Mouse (Mus musculus): Measurements from ENCODE around the gene Cd300lf.

The Cd300lf gene

DNA sequence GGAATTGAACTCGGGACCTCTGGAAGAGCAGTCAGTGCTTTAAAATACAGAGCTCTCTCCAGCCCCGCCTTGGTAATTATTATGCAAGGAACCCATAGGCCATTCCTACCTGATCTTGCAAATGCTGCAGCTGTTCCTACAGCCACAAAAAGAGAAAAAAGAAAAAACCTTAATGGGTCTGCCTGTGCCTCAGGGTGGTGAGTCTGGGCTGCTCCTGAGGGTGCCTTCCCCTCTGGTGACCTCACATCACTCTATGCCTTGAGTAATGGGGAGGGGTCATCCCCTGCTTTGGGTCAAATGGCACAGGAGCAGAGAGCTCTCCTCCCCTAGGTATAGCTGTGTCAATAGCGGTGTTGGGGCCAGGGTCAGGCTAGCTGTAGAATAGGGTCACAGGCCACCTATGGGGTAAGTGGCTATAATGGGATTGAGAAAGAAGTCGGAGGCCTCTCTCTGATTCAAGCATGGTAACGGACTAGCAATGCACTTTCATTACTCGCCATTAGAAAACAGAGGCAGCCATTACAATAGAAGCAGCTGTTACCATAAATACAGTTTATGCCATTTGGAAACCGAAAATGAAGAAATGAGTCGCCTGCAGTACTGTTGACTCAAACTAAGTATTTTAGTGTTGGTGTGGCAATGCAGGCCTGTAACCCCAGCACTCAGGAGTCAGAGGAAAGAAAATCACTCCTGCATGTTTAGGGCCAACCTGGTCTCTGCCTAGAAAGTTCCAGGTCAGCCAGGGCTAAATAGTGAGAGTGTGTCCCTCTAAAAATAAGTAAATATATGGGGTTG, 28.8 kb downstream of the Cd300lf start:
- ATAC-seq (ENCODE audit: low TSS enrichment), result no peak

DNA sequence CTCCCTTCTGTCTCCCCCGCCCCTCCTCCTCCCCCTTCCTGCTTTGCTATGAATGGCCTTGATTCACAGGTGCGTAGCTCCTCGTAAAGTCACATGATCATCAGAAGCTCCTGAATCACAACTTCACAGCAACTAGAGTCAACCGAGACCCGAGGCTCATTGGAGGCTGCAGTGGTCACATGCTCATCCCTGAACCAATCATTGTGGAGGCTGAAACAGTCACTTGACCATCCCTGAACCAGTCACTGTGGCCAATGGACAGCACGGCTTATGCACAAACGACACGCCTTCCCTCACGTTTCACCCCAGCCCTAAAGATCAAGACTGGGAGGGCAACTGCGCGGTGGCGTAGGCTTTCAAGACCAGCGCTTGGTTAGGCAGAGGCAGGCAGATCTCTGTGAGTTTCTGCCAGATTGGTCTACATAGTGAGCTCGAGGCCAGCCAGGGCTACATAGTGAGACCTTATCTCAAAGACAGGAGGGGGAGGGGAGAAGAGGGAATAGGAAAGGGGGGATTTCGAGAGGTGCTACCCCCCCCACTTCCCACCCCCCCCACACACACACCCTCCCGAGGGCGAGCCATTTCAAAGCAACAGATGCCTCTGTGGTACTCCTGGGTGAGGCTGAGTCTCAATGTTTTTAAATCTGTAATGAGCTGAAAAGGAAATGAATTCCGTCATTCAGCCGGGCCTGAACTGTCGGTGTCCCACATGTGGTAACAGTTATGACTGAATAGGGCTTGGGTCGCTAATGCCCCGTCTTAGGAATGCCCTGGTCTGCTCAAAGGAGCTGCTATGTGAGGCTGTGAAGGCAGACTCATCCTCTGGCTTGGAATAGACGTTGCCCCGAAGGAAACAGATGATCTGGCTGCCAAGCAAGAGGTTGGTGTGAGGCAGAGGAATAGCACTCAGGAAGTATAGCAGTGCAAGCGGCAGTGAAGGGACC, 30.1 kb downstream of the Cd300lf start:
- ATAC-seq (ENCODE audit: low TSS enrichment), result no peak

DNA sequence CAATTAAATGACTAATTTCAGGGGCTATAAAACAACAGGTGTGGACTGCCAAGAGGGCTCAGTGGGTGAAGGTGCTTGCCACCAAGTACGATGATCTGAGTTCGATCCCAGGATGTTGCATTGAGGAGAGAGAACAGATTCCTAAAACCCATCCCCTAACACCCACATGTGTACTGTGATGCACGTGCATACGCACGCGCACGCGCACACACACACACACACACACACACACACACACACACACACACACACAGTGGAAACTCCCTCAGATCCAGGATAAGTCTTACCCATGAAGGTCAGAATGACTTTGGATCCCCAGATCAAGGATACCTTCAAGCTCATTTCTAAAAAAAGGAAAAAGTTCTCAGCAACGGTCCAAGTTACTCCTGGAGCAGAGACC, 31.7 kb downstream of the Cd300lf start:
- no peak for ATAC-seq (ENCODE audit: low TSS enrichment)

GRCm38 (mm10) chr11:115101615-115102051, 32.2 kb downstream of the Cd300lf start:
- no peak for ATAC-seq (ENCODE audit: low TSS enrichment)

GRCm38 (mm10) chr11:115100741-115101140, 33.1 kb downstream of the Cd300lf start:
- no peak for ATAC-seq (ENCODE audit: low TSS enrichment)

GRCm38 (mm10) chr11:115100032-115100621, 33.7 kb downstream of the Cd300lf start:
- no peak for ATAC-seq (ENCODE audit: low TSS enrichment)

GRCm38 (mm10) chr11:115099241-115099840, 34.5 kb downstream of the Cd300lf start:
- ATAC-seq (ENCODE audit: low TSS enrichment), result no peak

DNA sequence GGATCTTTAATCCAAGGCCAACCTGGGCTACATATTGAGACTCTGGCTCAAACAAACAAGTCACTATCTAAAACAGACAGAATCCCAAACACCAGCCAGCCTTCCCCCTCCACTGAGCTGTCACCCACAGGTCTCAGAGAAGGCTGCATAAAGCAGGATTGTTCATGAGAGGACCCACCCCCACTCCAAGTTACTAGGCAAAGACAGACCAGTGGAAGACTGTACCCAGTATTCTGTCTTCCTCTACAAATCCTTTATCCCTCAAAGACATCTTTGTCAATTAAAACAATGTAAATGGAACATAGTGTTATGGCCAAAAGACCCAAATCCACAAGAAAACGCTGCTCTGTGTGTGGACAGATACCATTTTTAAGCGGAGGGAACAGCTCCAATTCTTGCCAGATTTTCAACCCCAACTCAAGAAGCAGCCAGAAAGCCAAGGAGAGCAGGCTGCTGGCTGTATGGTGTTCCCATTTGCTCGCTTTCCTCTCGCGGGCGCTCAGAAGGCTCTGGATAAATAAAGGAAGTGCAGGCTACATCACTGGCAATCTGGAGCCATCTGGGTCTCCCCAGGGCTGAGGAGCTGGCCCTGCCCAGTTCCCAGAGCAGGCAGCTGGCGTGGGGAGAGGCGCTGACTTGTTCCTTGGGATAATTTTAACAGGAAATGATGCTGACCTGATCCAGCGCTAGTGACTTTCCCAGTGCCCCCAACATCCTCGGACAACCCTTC, 35.4 kb downstream of the Cd300lf start:
- peak; percentile 62; the same call in 1 of the 2 replicates for ATAC-seq (ENCODE audit: low TSS enrichment)

DNA sequence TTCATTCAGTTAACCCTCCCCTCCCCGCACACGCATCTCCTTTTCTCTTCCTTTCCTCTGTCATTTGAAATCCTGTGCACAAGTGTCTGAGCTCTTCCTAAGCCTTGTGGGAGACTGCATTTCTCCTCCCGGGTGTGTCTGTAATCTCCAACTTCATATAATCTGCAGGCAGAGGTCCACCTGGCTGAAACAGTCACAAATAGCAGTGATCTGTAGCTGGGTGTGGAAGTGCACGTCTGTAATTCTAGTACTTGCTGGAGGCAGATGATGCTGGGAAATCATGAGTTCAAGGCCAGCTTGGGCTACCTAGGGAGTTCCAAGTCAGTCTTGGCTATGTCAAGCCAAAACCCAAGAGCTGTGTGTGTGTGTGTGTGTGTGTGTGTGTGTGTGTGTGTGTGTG, 41.7 kb downstream of the Cd300lf start:
- no peak for ATAC-seq (ENCODE audit: low TSS enrichment)

DNA sequence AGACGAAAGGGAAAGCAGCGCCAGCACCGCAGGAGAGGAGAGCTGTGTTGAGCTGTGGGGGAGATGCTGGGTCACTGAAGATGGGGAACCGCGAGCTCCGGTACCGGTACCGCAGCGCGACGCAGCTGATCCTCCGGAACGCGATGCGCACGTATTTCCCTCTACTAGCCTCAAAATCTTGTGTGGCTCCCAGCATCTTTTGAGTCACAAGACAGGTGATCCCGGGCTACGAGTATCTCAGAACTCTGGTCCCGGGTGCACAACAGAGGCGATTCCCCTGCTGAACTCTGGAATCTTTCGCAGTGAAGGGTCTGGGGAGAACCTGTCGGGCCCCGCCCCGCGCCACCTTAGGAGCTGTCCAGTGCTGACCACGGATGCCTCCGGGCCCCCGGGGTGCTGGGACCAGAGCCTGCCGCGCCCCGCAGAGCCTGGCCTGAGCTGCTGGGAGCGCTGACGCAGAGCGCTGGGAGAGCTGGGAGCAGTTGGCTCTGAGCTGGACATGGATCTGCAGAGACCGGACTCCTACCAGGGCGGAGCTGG, 42.4 kb downstream of the Cd300lf start, which contains the start of gene Rab37:
Rab37 (plus strand) TSS at position 70 of the 540 bp plus-strand sequence.
- peak; percentile 92 for ATAC-seq (ENCODE audit: low TSS enrichment)

DNA sequence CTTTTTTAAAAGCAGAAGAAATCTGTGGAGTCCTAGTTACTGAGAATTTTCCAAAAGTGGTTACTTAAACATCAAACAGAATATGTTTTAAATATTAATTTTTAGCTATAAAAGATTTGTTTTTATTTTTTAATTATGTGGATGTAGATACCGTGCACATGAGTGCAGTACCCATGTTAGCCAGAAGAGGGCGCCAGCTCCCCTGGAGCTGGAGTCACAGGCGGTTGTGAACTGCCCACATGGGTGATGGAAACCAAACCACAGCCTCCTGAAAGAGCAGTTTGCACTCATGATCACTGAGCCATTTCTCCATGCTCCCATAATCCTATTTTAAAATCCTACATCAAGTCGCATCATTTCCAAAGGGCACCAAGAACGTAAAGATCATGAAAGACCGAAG, 43.9 kb downstream of the Cd300lf start:
- ATAC-seq (ENCODE audit: low TSS enrichment), result no peak

DNA sequence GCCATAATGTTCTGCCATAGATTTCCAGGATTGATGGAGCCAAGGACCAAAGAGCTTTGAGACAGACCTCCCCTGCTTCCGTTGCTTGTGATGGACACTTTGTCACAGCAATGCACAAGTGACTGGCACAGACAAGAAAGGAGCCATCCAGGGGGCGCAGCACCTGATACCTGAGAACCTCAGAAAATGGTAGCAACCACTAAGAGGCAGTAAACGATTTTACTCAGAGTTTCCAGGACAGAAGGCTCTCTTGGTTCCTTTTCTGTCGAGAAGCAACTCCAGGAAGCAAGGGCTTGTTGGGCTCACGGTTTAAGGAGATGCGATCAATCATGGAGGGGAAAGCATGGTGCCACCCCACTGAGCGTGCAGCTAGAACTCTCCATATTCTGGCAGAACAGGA, 47.6 kb downstream of the Cd300lf start:
- no peak for ATAC-seq (ENCODE audit: low TSS enrichment)

DNA sequence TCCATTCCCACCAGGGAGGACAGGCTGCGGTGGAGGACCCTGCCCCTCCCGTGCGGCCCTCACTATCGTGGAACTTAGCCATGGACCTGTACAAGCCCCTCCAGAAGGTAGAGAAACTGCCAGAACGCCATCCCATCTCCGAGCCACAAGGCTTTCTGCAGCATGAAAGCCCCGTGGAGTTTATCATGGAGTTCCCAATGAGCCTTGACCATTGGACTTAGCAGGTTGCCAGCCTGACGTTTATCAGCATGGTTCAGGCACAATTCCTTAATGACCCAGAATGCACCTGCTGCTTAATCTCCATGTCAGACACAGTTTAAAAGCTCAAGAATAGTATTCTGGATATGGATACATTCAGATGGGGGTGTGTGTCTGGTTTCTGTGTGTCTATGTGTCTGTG, 48.7 kb downstream of the Cd300lf start:
- ATAC-seq (ENCODE audit: low TSS enrichment), result no peak

- no peak for ATAC-seq (ENCODE audit: low TSS enrichment)
Measured at GRCm38 (mm10) chr11:115084595-115084994, 49.2 kb downstream of the Cd300lf start.

- ATAC-seq (ENCODE audit: low TSS enrichment), result peak; percentile 64; the same call in 1 of the 2 replicates
Measured at GRCm38 (mm10) chr11:115083376-115084139, 50.2 kb downstream of the Cd300lf start.

GRCm38 (mm10) chr11:115082196-115082595, 51.6 kb downstream of the Cd300lf start:
- no peak for ATAC-seq (ENCODE audit: low TSS enrichment)

DNA sequence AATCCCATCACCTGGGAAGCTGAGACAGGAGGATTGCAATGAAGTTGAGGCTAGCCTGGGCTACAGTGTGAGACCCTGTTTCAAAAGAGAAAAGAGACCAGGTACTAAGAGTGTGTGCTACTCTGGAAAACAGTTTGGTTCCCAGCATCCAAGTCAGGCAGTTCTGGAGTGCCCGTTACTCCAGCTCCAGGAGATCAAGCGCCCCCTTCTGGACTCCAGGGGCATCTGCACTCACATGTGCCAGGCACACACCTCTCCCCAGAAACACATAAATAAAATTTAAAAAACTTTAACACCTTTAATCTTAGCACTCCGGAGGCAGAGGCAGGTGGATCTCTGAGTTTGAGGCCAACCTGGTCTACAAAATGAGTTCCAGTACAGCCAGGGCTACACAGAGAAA, 52.4 kb downstream of the Cd300lf start:
- no peak for ATAC-seq (ENCODE audit: low TSS enrichment)

GRCm38 (mm10) chr11:115080886-115081285, 52.9 kb downstream of the Cd300lf start:
- ATAC-seq (ENCODE audit: low TSS enrichment), result peak; percentile 83

GRCm38 (mm10) chr11:115078680-115079079, 55.1 kb downstream of the Cd300lf start:
- ATAC-seq (ENCODE audit: low TSS enrichment), result no peak

DNA sequence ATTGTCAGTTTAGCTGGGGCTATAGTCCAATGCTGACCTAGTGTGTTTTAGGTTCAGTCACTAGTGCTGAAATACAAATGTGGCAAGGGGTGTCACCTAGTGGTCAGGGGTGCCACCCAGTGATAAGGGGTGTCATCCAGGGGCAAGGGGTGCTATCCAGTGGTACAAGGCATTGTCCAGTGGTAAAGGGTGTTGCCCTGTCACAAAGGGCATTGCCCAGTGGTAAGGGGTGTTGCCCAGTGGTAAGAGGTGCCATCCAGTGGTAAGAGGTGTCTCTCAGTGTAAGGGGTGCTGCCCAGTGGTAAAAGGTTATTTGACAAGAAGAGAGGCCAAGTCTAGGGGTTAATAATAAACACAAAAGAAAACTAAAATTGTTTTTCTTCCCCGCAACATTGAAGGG, 56.4 kb downstream of the Cd300lf start:
- ATAC-seq (ENCODE audit: low TSS enrichment), result no peak
